Mouse (Mus musculus) left cerebral cortex, adult 11 months (tissue): ENCODE measurements at regions not wholly inside any gene's neighbourhood (a gene's known extent, or its start where the extent isn't known, plus 50 kb on each side); places are given as distances from the start of the nearest gene placed in this dataset.

Source experiments
- DNase-seq: peaks from one replicate; pipeline ENCODE4 v3.0.0; 2022; ENCODE audit warnings: low spot score

DNA sequence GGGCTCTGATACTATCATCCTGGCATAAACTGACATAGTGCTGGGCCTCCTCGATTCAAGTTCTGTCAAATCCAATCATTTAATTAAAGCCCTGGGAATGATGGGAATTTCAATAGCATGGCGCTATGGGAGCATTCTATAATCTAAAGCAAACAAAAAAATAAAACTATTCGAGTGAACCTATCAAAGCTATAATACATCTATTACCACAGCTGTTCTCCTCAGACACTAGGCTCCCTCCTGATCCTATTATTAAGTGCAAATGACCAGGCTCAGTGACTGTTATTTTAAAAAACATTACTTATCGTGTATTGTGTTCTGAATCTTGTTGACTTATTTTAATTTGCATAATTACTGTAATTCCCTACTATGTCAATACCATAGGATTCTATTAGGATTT is 563.7 kb upstream of the Acvr2a start:
- DNase-seq: no peak

DNA sequence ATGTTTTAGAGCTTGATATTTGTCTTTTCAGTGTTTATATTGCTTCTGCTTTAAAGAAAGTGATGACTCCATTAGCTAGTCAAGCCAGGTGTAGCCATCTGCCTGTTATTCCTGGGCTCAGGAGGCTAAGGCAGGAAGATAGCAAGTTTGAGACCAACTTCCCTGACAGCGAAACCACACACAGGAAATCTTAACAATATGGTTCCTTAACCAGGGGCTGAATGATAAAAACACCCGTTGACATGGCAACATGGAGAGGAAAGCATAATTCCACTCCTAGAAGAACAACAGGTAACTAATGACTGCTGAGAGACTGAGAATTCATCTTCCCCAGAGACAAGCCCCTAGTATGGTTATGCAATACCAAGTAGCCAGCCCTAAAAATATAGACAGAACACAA is 553.6 kb upstream of the Acvr2a start:
- no peak for DNase-seq
